Mouse (Mus musculus): Measurements from ENCODE around the gene Ifit3b.
A peak's percentile ranks its signal among the peaks of the same experiment; 100 is the strongest.
"Not testable (repeated sequence)": the region's sequence is repeated elsewhere in the genome, so short reads cannot be mapped to it uniquely, and the experiment has no call there.

The Ifit3b gene

DNA sequence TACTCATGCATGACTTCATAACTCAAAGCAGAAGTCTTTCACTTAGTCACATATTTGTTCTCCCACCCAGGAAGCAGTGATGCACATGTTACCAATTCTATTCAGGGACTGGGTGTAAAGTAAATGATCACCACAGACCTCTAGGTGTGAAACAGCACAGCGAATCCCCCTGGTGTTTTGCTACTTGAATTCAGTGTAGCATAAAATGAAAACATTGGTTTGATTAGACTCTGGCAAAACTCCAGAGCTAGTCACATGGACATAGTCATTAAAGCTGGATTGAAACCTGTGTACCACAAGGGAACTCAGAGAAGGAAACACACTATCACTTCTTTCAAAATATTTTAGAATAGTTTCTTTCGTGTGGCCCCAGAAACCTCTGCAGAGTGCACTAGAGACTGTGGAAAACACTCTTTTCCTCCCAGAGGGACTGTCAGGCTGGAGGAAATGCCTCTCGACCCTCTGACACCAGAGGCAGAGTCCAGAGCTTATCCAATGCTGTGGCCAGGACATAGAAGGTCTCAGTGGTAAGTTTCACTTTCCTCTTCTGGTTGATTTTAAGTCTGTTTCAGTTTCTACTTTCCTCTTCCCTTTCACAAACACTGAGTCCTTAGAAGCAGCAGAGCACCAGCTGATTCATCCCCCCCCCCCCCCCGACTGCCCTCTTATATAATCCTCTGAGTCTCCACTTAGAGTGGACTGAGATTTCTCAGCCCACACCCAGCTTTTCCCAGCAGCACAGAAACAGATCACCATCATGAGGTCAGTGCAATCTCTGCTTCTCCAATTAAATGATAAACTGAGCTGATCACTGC lies at the start of gene Ifit3b:
Gene Ifit3b, plus strand, starts transcription at position 734 of the 815 bp plus-strand sequence.
- not testable (repeated sequence) for DNase-seq (ENCODE audit: low spot score)

DNA sequence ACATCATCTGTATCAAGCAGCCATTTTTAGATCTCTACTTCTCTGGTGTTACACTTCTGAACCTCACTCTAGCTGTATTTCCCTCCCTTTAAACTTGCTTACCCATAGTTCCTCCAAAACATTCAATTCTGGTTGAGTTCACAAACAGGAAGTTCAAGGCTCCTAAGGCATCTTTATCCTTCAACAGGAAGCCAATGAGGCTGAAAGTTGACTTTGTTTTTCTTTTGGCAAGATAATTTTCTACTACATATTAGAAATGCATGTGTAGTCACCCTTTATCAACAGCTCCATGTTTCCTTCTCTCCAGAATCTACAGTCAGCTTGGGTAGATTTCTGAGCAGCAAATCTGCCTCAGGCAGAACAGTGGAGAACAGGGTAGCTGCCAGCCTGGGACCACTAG lies 45.2 kb upstream of the Ifit3b start:
- no peak for DNase-seq (ENCODE audit: low spot score)

DNA sequence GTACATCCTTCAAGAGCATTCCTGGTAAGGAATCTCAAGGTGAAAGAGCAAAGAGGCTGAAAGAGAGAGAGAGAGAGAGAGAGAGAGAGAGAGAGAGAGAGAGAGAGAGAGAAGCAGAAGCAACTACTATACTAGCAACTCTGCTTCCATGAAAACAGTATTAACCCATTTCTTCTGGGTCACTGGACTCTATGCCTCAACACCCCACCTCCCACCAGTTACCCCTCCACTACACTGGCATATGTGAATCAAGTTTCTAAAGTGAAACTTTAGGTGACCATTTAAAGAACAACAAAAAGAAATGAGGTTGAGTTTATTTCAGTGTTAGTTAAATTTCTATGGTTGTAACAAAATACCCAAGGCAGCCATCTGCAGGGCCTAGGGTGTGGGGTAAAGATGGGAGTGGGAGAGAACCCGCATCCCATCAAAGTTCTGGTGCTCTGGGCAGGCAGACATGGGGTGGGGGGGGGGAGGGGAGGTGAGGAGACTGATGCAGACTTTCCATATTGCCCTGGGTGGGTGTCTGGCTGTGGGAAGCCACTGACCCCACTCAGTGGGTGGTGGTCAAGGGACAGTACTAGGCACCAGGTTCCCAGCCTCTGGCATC lies 41.5 kb upstream of the Ifit3b start:
- DNase-seq (ENCODE audit: low spot score), result no peak

DNA sequence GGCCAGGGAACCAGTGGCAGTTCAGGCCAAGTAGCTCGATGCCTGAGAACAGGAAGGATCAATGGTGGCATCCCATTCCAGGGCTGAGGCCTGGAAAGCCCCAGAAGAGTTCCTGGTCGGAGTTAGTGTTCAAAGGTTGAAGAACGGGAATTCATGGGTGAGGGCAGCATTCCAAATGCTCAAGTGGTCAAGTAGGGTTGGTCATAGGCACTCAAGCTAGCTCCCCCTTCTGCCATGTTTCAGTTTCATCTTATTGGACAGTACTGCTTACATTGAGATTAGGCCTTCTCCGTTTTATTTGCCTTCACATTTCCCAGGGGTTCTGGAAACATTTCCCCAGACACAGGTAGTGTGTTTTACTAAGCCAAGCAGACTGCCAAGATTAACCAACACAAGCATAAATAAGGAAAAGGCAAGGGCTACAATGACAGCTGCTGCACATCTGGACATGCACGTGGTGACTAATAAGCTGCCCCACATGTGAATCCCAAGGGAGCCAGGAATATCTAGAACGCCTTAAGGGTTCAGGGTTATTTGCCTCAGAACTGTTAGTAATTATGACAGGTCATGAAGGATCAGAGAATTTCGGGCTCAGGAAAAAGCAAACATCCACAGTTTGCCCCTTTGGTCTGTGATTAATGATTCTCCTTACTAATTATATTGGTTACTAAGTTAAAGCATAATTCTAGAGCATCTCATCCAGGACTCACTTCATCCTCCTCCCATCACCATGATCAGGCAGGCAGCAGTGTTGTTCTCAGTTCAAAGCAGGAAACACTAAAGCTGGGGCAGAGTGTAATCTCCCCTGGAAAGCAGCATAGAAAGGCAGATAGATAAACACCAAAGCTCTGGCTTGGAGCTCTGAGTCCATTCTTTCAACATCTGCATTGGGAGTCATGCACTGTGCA lies 38.5 kb upstream of the Ifit3b start:
- no peak for DNase-seq (ENCODE audit: low spot score)

DNA sequence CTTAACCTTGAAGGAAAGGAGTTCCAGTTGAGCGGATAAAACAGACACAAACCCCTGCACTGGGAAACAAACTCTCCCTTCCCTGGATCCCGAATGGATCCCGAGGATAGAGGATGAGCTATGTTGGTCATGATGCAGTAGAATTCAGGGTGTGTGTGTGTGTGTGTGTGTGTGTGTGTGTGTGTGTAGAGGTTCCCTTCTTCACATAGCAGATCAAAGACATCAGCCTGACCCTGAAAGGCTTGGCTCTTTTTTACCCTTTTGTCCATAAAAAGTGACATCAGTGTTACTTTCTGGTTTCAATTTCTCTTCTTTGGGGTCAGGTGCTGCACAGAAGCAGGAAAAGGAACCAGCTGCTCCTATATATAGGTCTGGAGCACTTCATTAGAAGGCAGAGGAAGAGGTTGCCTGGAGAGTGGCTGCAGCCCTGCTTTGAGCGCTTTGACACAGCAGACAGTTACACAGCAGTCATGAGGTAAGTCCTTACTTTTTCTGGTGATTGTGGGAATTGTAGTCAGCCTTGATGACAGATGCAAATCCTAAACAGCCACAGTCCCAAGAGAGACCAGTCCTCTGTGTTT lies 37.8 kb upstream of the Ifit3b start:
- no peak for DNase-seq (ENCODE audit: low spot score)

DNA sequence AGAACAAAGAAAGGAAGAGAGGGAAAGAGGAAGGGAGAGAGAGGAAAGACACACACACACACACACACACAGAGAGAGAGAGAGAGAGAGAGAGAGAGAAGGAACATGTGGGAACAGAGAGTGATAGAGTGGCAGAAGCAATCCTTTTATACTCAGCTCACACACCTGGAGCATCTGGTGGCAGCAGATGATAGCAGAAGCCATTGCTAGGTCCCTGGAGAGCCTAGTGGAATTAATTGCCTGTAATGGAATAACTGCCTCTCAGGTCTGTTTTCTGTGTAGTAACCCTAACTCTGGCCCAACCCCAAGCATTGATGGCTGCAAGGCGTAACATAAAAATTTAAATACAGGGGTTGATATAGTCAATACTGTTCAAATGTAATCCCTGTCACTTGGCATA lies 36.7 kb upstream of the Ifit3b start:
- no peak for DNase-seq (ENCODE audit: low spot score)

DNA sequence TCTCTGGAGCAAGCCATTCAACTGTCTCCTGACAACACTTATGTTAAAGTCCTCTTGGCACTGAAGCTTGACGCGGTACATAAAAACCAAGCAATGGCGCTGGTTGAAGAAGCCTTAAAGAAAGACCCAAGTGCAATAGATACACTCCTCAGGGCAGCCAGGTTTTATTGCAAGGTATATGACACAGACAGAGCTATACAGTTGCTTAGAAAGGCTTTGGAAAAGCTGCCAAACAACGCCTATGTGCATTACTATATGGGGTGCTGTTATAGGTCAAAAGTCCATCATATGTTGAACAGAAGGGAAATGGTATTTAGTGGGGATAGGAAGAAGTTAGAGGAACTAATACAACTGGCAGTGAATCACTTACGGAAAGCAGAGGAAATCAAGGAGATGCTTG lies 34.1 kb upstream of the Ifit3b start:
- DNase-seq (ENCODE audit: low spot score), result no peak

DNA sequence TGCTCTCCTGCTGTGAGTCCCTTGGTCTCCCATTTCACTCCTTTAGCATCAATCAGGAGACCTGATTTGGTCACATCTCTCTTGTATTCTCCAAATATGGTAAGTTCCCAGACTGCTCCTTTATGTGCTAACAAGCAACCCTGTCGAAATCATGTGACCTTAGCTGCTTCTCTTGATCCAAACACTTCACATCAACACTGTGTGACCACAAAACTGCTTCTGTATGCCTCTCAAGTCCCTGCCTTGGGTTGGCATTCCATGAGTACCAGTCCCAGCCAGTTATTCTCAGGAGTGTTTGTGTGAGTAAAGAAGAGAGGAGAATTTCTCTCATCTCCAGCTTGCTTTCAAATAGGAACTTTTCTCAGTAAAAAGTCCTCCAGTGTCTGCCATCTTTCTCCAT lies 30.6 kb upstream of the Ifit3b start:
- DNase-seq (ENCODE audit: low spot score), result no peak

DNA sequence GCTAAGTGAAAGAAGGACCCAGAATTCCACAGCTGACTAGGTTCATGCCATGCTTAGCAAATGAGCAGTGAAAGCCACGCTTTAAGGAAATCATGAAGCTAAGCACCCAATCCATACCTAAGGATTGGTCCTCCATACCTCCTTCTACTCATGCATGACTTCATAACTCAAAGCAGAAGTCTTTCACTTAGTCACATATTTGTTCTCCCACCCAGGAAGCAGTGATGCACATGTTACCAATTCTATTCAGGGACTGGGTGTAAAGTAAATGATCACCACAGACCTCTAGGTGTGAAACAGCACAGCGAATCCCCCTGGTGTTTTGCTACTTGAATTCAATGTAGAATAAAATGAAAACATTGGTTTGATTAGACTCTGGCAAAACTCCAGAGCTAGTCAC lies 25.1 kb upstream of the Ifit3b start:
- DNase-seq (ENCODE audit: low spot score), result not testable (repeated sequence)

DNA sequence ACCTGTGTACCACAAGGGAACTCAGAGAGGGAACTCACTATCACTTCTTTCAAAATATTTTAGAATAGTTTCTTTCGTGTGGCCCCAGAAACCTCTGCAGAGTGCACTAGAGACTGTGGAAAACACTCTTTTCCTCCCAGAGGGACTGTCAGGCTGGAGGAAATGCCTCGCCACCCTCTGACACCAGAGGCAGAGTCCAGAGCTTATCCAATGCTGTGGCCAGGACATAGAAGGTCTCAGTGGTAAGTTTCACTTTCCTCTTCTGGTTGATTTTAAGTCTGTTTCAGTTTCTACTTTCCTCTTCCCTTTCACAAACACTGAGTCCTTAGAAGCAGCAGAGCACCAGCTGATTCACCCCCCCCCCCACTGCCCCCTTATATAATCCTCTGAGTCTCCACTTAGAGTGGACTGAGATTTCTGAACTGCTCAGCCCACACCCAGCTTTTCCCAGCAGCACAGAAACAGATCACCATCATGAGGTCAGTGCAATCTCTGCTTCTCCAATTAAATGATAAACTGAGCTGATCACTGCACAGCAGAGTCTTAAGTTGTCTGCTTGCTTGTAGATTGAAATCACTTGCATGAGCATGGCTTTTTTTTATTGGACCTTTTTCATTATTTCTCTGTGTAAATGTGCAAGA lies 24.5 kb upstream of the Ifit3b start, which contains the start of gene Ifit3:
Gene Ifit3, plus strand, starts transcription at position 406 of the 641 bp plus-strand sequence.
- DNase-seq (ENCODE audit: low spot score), result not testable (repeated sequence)

DNA sequence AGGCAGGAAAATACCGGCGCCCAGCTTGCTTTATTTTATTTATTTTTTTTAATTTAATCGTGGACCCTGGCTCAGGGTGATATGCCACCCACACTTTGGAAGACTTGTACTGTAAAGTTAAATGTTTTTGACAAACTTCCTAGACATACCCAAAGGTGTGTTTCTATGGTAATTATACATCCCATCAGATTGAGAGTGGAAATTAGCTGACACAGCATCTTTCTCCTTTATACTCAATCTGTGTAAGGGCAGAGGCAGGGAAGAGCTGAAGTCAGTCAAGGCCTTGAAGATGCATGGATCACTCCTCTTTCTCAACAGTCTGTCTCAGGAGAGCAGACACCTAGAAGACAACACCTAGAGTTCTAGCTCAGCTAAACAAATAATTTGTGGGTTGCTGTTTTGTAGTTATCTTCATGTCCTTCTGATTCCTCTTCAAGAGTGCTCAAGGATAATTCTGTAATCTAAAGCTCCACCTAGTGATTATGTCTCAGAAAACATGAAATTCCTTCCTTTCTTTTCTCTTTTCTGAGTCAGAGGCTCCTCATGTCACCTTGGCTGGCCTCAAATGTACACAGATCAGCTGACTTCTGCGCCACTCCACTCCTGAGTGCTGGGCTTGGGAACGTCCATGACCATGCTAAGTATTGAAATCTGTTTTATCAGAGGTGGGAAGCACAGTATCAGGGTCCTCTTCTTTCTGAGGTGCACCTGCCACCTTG lies 21.9 kb upstream of the Ifit3b start:
- DNase-seq (ENCODE audit: low spot score), result not testable (repeated sequence)

DNA sequence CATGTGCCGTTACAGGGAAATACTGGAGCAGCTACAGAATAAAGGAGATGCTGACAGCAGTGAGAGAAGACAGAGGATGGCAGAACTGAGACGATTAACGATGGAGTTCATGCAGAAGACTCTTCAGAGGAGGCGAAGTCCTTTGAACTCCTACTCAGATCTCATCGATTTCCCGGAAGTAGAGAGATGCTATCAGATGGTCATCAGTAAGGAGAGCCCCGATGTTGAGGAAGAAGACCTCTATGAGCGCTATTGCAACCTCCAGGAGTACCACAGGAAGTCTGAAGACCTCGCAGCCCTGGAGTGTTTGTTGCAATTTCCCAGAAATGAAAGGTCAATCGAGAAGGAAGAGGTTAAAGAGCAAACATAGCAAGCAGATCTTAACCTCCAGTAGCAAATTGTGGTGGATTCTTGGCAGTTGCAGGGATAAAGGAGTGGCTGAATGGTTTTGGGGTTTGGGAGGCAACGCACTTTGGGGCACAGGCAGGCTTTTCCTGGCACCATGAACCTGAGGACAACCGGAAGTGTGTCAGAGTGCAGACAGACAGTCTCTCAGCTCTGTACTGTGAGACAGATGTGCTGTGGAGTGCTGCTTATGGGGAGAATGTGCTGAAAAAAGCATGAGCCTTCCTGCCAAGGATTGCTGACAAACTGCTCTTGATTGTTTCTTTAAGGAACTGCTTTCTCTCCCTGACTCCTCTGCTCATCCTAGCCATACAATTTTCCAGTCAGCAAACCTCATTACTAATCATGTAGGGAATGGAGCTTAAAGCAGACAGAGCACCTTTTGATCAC lies 19.7 kb upstream of the Ifit3b start:
- DNase-seq (ENCODE audit: low spot score), result not testable (repeated sequence)

DNA sequence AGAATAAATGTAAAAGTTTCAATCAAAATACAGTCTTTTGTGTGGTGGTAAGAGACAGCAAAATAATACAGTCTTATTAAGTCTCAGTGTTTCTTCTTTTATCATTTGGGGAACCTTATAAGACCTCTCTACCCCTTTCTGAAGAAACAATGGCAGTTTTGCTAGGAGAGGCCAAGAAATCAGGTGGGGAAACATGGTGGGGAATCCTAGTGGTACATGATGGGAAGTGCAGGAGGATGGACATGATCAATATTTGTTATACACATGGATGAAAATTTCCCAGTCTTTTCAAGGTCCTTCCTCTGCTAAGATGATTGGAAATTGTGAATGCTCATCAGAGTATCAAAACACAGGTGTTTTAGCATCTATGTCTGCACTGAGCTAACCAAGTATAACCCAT lies 18.8 kb upstream of the Ifit3b start:
- no peak for DNase-seq (ENCODE audit: low spot score)

DNA sequence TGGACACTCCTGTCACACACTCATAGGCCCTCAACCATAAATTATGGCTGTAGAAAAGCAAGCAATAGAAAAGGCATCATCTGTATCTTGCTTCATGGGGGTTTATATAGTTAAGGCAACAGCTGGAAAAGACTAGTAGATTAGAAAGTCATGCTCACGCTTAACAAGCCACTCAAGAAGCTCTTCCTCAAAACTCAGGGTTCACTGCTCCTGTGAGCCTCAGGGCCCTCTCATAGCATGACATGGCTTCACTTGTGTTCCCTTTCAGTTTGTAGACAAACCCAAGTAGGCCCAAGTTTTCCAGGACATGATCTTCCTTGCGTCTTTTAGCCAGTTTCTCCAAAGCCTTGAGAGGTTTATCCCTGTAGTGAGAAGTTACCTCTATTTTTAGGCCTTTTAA lies 14.3 kb upstream of the Ifit3b start:
- no peak for DNase-seq (ENCODE audit: low spot score)

DNA sequence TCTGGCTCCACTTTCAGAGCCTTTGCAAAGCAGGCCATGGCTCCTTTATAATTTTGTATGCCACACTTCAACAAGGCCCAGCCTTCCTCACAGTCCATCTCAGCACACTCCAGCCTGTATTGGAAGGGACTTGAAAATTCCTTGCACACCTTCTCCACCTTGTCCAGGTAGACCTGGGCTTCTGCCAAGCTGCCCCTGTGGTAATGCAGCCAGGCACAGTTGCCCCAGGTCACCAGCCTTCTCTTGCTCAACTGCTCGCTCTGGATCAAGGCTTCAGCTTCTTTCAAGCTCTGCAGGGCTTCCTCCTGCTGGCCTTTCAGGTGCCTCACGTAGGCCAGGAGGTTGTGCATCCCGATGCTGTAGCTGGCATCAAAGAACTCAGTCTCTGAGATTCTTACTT lies 13.2 kb upstream of the Ifit3b start:
- DNase-seq (ENCODE audit: low spot score), result not testable (repeated sequence)

DNA sequence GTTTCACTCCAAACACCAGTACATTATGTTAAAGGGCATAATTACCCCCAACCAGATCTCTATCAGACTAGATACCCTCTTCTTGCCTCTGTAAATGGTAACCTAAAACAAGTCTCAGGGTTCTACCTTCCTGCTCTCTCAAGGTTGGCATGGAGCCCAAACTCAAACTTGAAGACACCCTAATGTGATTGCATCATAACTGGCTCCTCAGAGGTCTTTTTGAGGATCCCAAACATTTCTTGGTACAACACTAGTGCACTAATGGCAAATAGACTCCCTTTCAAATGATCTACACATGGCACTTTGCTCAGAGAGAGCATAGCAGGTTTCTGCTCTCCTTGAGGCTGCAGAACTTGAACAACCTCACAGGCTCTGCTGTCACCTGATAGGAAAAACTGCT lies 11.0 kb upstream of the Ifit3b start:
- DNase-seq (ENCODE audit: low spot score), result no peak

DNA sequence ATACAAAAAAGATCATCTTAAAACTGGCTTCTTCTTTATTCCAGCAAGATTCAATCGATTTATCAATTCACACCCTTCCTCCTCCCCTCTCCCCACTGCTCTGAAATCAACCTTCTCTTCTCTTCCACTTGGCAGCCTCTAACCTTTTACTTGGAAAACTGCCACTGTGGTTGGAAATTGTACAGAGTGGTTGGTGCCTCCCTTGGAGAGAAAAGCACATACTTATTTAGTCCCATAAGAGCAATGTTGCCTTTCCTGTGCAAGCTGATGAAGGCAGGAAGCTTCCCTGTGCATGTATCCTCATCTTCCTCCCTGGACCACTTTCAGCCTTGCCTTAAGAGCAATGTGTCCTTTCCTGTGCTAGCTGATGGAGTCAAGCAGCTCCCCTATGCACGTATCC lies 9.4 kb upstream of the Ifit3b start:
- DNase-seq (ENCODE audit: low spot score), result peak; percentile 44

DNA sequence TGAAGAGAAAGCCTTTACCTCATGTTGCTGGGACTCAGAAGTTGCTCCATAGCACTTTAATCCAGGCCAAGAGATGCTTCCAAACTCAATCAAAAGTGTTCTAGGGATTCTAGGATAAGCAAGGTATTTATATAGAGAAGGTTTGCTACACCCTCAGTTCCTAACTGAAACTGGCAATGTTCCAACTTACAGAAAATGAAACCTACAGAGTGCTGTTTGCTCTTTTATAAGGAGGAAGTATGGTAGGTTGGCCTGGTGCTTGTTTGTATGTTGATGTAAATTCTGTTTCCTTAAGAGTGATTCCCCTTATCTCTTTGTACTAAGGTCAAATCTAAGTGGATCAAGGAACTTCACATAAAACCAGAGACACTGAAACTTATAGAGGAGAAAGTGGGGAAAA lies 8.5 kb upstream of the Ifit3b start:
- DNase-seq (ENCODE audit: low spot score), result not testable (repeated sequence)

DNA sequence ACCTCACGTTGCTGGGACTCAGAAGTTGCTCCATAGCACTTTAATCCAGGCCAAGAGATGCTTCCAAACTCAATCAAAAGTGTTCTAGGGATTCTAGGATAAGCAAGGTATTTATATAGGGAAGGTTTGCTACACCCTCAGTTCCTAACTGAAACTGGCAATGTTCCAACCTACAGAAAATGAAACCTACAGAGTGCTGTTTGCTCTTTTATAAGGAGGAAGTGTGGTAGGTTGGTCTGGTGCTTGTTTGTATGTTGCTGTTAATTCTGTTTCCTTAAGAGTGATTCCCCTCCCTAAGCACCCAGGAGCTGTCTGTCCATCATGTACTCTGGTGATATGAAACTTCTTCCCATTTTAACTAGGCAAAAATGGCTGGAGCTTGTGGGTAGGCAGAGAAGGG lies 5.9 kb upstream of the Ifit3b start, which contains the start of gene Ifit1bl1:
Gene Ifit1bl1, minus strand, starts transcription at position 69 of the 400 bp plus-strand sequence.
- not testable (repeated sequence) for DNase-seq (ENCODE audit: low spot score)

DNA sequence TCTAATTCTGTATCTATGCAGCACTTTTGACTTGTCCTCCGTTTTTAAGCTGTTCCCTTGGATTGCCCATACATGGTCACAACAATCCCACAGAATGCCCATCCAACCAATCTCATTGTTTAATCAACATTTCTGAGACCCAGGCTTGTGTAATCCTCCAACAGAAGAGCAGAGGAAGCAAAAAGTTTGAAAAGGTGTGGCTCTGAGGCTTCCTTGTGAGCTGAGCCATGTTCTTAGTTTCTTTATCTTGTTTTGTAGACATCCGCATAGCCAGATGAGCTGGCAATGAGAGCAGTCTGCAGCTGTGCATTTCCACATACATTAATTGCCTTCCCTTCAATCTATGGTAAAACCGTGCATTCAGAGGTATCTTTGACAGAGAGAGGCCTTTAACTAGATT lies 2.3 kb upstream of the Ifit3b start:
- no peak for DNase-seq (ENCODE audit: low spot score)
